Mouse (Mus musculus) embryonic facial prominence, embryonic 10.5 days (tissue): ENCODE results near the gene Ncapg2. TPM values are rescaled to one million over a fixed set of nuclear protein-coding genes. Genes with fewer than 3 reads are reported as not detected.

Source experiments
- DNase-seq: peaks from one replicate; pipeline ENCODE4 v3.0.0-alpha.2; 2017; ENCODE audit warnings: low spot score
- H3K27ac ChIP-seq: fragments of 300-500 bp; sonication (generic); replicated peaks from 2 replicates; pipeline ENCODE4 v1.5.1; 2016; ENCODE audit warnings: mild to moderate bottlenecking
- H3K27me3 ChIP-seq: fragments of 300-500 bp; sonication (generic); replicated peaks from 2 replicates; pipeline ENCODE4 v1.6.1; 2016; ENCODE audit warnings: low read depth, mild to moderate bottlenecking; ENCODE audit not compliant: poor library complexity, severe bottlenecking
- H3K36me3 ChIP-seq: fragments of 300-500 bp; sonication (generic); replicated peaks from 2 replicates; pipeline ENCODE4 v1.6.1; 2016; ENCODE audit warnings: mild to moderate bottlenecking, moderate library complexity
- H3K4me1 ChIP-seq: fragments of 300-500 bp; sonication (generic); 2 replicates; pipeline ENCODE4 v1.6.1; 2016
- H3K4me3 ChIP-seq: fragments of 300-500 bp; sonication (generic); 2 replicates; pipeline ENCODE4 v1.5.1; 2016; ENCODE audit warnings: mild to moderate bottlenecking, moderate library complexity
- H3K9me3 ChIP-seq: fragments of 300-500 bp; sonication (generic); 2 replicates; pipeline ENCODE4 v1.6.1; 2016; ENCODE audit warnings: mild to moderate bottlenecking
- WGBS: fragments of 180-500 bp; shearing (Covaris S2); methylation state at CpG from one replicate; pipeline ENCODE4 v1.1.7; 2016; 5-methylcytosine and 5-hydroxymethylcytosine counted together
- polyA plus RNA-seq: library from polyadenylated mRNA; unstranded; fragments of >200 nt; fragmentation: Nextera tagmentation; extraction: Ambion mirVana; gene quantifications from 2 replicates; pipeline ENCODE4 v1.2.1, GENCODE M21; 2016

The Ncapg2 gene
- 53.1 and 57.3 TPM in 2 replicates for polyA plus RNA-seq

DNA sequence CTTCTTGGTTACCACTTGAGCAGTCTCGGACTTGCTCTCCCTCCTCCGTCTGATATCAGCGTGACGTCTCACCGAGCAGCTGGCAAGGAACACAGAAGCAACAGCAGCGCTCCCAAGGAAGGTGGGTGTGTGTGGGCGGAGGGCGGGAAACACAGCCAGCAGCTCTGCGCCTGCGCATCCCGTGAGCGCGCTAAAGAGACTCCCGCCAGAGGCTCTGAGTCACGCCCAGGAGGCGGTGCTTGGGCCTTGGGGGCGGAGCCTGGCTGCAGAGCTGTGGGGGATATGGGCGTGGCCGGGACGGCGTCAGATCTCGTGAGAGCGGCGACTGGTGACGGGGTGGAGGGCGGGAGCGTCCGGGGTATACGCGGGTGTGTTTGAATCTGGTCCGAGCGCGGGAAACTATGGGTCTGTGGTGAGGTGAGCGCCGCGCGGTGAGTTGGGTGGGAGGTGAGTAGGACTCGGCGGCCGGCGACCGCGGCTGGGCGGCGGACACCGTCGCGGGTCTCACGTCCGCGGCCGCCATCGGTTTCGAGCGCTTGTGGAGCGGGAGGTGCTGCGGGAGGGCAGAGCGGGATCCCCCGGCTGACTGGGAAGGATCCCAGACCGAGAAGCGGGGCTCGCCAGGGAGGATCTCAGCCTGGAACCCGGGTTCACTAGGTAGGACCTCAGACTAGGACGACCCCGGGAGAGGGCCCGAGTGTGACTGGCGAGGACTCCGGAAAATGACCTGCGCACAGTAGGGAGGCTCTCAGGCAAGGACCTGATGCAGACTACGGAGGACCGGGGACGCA is at the start of gene Ncapg2:
Gene Ncapg2, plus strand, starts transcription at position 358 of the 791 bp plus-strand sequence.
- Histone ChIP-seq H3K9me3 (peaks cover 42% of the 10 kb centered on the region), H3K4me3 (peak within 1 kb of the TSS; percentile 89), H3K36me3 (peaks cover 74% of the 10 kb centered on the region), H3K27me3 (no peaks in the 10 kb centered on the region), H3K27ac (peak within 1 kb of the TSS; percentile 93), H3K4me1 (peaks cover 17% of the 10 kb centered on the region)
- whole genome bisulfite sequencing, result under 1% methylated on average over 72 of the region's 72 CpGs
- peak; percentile 100 for DNase-seq

GRCm38 (mm10) chr12:116362091-116362490 is 43.1 kb upstream of the Ncapg2 start:
- no peaks in the 10 kb centered on the region for H3K4me1 ChIP-seq
- peaks cover 49% of the 10 kb centered on the region for H3K36me3 ChIP-seq
- H3K27me3 ChIP-seq, result no peaks in the 10 kb centered on the region
- H3K9me3 ChIP-seq, result no peaks in the 10 kb centered on the region
- H3K27ac ChIP-seq, result no peak overlapping the region
- H3K4me3 ChIP-seq, result no peak overlapping the region
- DNase-seq, result no peak

GRCm38 (mm10) chr12:116366900-116367299 is 38.3 kb upstream of the Ncapg2 start:
- H3K27ac ChIP-seq, result no peak overlapping the region
- no peak for DNase-seq
- no peaks in the 10 kb centered on the region for H3K4me1 ChIP-seq
- 90% methylated on average over 3 of the region's 3 CpGs for WGBS
- no peak overlapping the region for H3K4me3 ChIP-seq
- H3K9me3 ChIP-seq, result no peaks in the 10 kb centered on the region
- H3K36me3 ChIP-seq, result peaks cover 46% of the 10 kb centered on the region
- H3K27me3 ChIP-seq, result no peaks in the 10 kb centered on the region

DNA sequence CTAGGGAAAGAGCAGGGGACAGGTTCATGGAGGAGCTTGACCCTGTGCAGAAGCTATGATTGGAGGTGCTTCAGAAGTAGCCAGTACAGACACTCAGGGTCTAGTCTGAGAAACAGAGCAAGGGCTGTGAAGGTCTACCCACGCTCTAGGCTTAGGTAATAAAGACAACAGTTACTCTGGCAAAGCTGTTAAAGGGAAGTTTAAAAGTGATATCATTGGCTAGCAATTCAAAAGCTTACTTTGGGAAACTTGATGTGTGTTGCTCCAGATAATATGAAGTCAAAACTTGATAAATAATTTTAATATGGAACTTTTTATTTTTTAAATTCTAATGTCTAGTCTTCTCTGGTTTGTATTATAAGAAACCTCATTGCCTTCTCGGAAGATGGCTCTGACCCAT is 37.9 kb upstream of the Ncapg2 start:
- H3K27ac ChIP-seq, result no peak overlapping the region
- DNase-seq, result no peak
- peaks cover 46% of the 10 kb centered on the region for H3K36me3 ChIP-seq
- no peak overlapping the region for H3K4me3 ChIP-seq
- H3K9me3 ChIP-seq, result no peaks in the 10 kb centered on the region
- no peaks in the 10 kb centered on the region for H3K4me1 ChIP-seq
- H3K27me3 ChIP-seq, result no peaks in the 10 kb centered on the region
- WGBS, result 97% methylated on average over 2 of the region's 2 CpGs

DNA sequence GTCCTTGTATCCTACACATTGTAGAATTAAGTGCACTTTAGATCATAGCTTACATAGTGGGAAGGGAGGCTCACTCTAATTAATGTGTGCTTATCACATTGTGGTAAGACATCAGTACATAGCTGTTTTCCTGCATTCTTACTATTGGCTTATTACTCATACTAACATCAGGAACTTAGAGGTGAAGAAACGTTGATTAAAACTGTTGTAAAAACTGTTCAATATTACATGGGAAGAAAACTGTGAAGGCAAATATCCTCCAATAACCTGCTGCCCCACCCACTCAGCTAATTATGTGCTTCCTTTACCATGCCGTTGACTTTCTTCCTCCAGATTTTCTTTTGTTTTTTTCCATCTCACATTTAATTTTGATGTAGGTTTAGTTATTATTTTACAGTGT is 36.3 kb upstream of the Ncapg2 start:
- peaks cover 43% of the 10 kb centered on the region for H3K36me3 ChIP-seq
- WGBS, result 88% methylated on average over 2 of the region's 2 CpGs
- H3K27me3 ChIP-seq, result no peaks in the 10 kb centered on the region
- H3K9me3 ChIP-seq, result no peaks in the 10 kb centered on the region
- no peaks in the 10 kb centered on the region for H3K4me1 ChIP-seq
- no peak overlapping the region for H3K4me3 ChIP-seq
- no peak overlapping the region for H3K27ac ChIP-seq
- DNase-seq, result no peak

- peaks cover 3% of the 10 kb centered on the region for H3K36me3 ChIP-seq
- WGBS, result 81% methylated on average over 2 of the region's 2 CpGs
- H3K4me3 ChIP-seq, result no peak overlapping the region
- no peaks in the 10 kb centered on the region for H3K4me1 ChIP-seq
- H3K27me3 ChIP-seq, result no peaks in the 10 kb centered on the region
- H3K9me3 ChIP-seq, result no peaks in the 10 kb centered on the region
- no peak overlapping the region for H3K27ac ChIP-seq
- DNase-seq, result no peak
Observed at GRCm38 (mm10) chr12:116383101-116383500, 22.1 kb upstream of the Ncapg2 start.

- no peak for DNase-seq
- Histone ChIP-seq H3K4me3 (no peak overlapping the region), H3K4me1 (no peaks in the 10 kb centered on the region), H3K27ac (no peak overlapping the region), H3K36me3 (peaks cover 3% of the 10 kb centered on the region), H3K9me3 (no peaks in the 10 kb centered on the region), H3K27me3 (no peaks in the 10 kb centered on the region)
Observed at GRCm38 (mm10) chr12:116383995-116384394, 21.2 kb upstream of the Ncapg2 start.

DNA sequence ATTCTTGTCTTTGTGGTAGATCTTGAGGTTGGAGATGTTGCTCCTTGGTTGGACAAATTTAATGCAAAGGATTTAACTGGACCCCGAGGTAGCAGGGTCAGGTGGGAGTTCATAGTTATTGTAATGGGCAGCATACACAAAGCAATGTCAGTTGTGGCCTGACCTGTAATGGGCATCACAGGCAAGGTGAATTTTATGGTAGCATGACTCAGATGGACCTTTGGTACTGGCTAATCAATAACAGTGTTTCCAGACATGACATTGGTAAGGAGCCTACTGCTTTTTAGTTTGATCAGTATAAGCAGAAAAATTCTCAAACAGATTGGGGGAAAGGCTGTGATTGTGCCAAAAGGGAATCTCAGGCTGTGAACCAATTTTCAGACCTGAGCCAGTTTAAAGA is 18.4 kb upstream of the Ncapg2 start:
- 84% methylated on average over 1 of the region's 1 CpGs for WGBS
- DNase-seq, result no peak
- H3K9me3 ChIP-seq, result no peaks in the 10 kb centered on the region
- H3K27ac ChIP-seq, result no peak overlapping the region
- H3K4me1 ChIP-seq, result no peaks in the 10 kb centered on the region
- no peak overlapping the region for H3K4me3 ChIP-seq
- no peaks in the 10 kb centered on the region for H3K36me3 ChIP-seq
- H3K27me3 ChIP-seq, result no peaks in the 10 kb centered on the region

GRCm38 (mm10) chr12:116389868-116390267 is 15.3 kb upstream of the Ncapg2 start:
- Histone ChIP-seq H3K4me3 (no peak overlapping the region), H3K36me3 (no peaks in the 10 kb centered on the region), H3K4me1 (no peaks in the 10 kb centered on the region), H3K9me3 (no peaks in the 10 kb centered on the region), H3K27me3 (no peaks in the 10 kb centered on the region), H3K27ac (no peak overlapping the region)
- DNase-seq, result no peak
- WGBS, result 58% methylated on average over 1 of the region's 1 CpGs

DNA sequence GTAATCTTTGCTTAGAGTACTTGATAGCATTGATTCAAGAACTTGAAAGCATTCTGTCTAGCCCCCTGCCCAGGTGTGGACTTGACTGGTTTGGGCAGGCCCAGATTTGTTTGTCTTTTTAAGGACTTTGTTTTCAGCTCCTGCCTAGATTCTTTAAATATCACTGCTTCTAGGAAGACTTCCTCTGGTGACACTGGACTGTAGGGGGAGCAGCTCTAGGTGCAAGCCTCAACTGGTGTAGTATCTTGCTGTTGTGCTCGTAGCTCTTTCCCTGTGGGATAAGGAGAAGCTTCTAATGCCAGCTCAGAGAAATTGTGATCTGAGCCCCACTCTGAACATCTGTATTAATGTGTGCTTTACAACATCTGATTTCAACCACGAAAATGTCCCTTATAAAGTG is 10.9 kb upstream of the Ncapg2 start:
- Histone ChIP-seq H3K27me3 (no peaks in the 10 kb centered on the region), H3K9me3 (no peaks in the 10 kb centered on the region), H3K4me1 (no peaks in the 10 kb centered on the region), H3K4me3 (no peak overlapping the region), H3K36me3 (peaks cover 2% of the 10 kb centered on the region), H3K27ac (no peak overlapping the region)
- 70% methylated on average over 2 of the region's 2 CpGs for WGBS
- DNase-seq, result no peak

- Histone ChIP-seq H3K4me1 (no peaks in the 10 kb centered on the region), H3K27me3 (no peaks in the 10 kb centered on the region), H3K4me3 (no peak overlapping the region), H3K27ac (no peak overlapping the region), H3K36me3 (peaks cover 7% of the 10 kb centered on the region), H3K9me3 (peaks cover 5% of the 10 kb centered on the region)
- 93% methylated on average over 2 of the region's 2 CpGs for whole genome bisulfite sequencing
- no peak for DNase-seq
Observed at GRCm38 (mm10) chr12:116395312-116395711, 9.9 kb upstream of the Ncapg2 start.

DNA sequence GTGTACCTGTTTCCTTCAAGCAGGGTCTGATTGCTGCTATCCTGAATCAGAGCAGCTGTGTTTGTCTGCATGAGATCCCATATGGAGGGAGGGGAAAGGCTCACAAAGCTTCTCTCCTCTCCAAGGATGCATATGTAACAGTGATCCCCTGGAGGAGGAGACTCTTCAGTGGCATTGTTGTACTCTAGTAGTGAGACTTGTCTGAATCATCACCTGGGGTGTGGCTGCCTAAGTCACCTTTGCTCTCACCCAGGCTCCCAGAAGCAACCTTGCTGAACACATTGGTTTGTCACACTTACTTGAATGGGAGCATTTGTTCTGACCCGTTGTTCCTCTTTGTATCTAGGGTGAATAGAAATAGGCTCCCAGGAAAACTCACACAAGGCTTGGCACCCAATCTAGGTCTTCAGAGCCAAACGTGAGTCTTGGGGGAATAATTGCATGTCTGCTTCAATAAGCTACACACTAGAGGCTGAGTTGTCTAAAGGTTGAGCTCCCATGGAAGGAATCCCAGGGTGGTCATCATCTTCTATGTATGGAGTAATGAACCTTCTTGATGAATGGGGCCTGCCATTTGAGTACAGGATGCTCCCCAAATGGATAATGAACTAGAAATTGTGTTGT is 9.0 kb upstream of the Ncapg2 start:
- Histone ChIP-seq H3K27ac (no peak overlapping the region), H3K9me3 (peaks cover 13% of the 10 kb centered on the region), H3K4me1 (no peaks in the 10 kb centered on the region), H3K36me3 (peaks cover 16% of the 10 kb centered on the region), H3K27me3 (no peaks in the 10 kb centered on the region), H3K4me3 (no peak overlapping the region)
- no peak for DNase-seq
- 79% methylated on average over 2 of the region's 2 CpGs for WGBS

- Histone ChIP-seq H3K27ac (peak overlapping the region; percentile 93), H3K36me3 (peaks cover 70% of the 10 kb centered on the region), H3K4me3 (peak overlapping the region; percentile 89), H3K4me1 (peaks cover 17% of the 10 kb centered on the region), H3K9me3 (peaks cover 46% of the 10 kb centered on the region), H3K27me3 (no peaks in the 10 kb centered on the region)
- 94% methylated on average over 18 of the region's 18 CpGs for WGBS
- no peak for DNase-seq
Observed at GRCm38 (mm10) chr12:116404012-116404679, 1.1 kb upstream of the Ncapg2 start.
